ENCODE assay signal across 21 mouse cellular contexts in the genomic region with DNA sequence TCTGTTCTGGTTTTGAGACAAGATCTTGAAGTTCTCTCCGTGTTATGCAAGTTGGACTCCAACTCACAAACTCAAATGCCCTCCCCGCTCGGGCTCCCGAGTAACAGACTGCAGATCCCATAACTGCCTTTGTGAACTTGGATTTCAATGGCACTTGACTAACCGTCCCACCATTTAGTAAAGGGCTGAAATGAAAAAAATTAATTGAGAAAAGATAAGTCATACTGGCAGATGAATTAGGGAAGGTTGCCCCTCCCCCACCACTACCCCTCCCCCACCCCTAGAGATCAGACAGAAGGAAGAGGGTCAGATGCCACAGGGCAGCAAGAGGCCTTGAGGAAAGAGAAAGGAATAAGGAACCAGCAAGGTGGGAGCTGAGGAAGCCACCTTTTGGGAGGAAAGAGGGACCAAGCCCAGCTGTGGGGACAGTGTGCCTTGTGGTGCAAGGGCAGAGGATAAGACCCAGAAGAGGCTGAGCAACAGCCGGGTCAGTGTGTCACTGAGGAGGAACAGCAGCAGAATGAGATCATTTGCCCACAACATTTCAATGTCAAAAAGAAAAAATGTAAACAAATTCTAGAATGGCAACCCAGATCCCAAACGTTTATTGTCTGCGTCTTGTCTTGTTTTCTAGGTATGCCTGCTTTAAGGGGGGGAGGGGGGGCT. TPM values are rescaled to one million over a fixed set of nuclear protein-coding genes. Genes with fewer than 3 reads are reported as not detected.
"Had no signal": no experiment of that assay in that cellular context is flagged by ENCODE, and none has a peak within 500 bp of the region (broad histone marks: within the 10 kb centered on the region; RNA-seq: fewer than 3 reads in every experiment).

No protein-coding gene starts in this region.

- H3K4me1 ChIP-seq: liver, embryonic 15.5 days had no signal

- DNase-seq: kidney, adult 11 months; kidney, adult 9 months; kidney, postnatal 10 days; kidney, postnatal 4 days; retina, postnatal 1 day; right cerebral cortex, postnatal 4 days; spleen, adult 18-20 months; thymus, adult 18-20 months; thymus, postnatal 14 days had no signal

- H3K36me3 ChIP-seq: limb, embryonic 10.5 days; liver, embryonic 15.5 days; midbrain, embryonic 13.5 days; neural tube, embryonic 13.5 days had no signal

- H3K27ac ChIP-seq: layer of hippocampus, adult 2 months; limb, embryonic 10.5 days; liver, embryonic 15.5 days; midbrain, embryonic 13.5 days; neural tube, embryonic 13.5 days had no signal

- H3K9ac ChIP-seq: liver, embryonic 15.5 days; midbrain, embryonic 13.5 days; neural tube, embryonic 13.5 days had no signal

- ATAC-seq: midbrain, embryonic 13.5 days had no signal

- H3K4me2 ChIP-seq: liver, embryonic 11.5 days; liver, embryonic 15.5 days; midbrain, embryonic 13.5 days; neural tube, embryonic 13.5 days had no signal

- H3K27me3 ChIP-seq: liver, embryonic 15.5 days; midbrain, embryonic 13.5 days; neural tube, embryonic 13.5 days had no signal

- H3K9me3 ChIP-seq: limb, embryonic 10.5 days; liver, embryonic 15.5 days; midbrain, embryonic 13.5 days; neural tube, embryonic 13.5 days had no signal

- H3K4me3 ChIP-seq: layer of hippocampus, adult 2 months; limb, embryonic 10.5 days; liver, embryonic 15.5 days; megakaryocyte, embryonic 14.5 days; midbrain, embryonic 13.5 days; neural tube, embryonic 13.5 days had no signal

RNA-seq across cellular contexts. Expression of gene Ropn1, which starts 55.0 kb away (rescaled TPM):
- total RNA-seq: layer of hippocampus, adult 2 months; layer of hippocampus, postnatal 10 days; left cerebral cortex, adult 18-20 months; monocyte, adult 5-6 weeks had no signal
- polyA plus RNA-seq: limb, embryonic 10.5 days; limb, embryonic 14.5 days; liver, embryonic 11.5 days; liver, embryonic 15.5 days; midbrain, embryonic 13.5 days; neural tube, embryonic 13.5 days; stomach, embryonic 14.5 days had no signal
